In genomic region chr10:69212542-69213440, GRCm38 (mm10) we compare ENCODE assay signal across 8 mouse cellular contexts. TPM values are rescaled to one million over a fixed set of nuclear protein-coding genes. Genes with fewer than 3 reads are reported as not detected.
DNase-seq lines count a peak whose midpoint lies in the region; ATAC-seq and TF ChIP-seq lines count a peak whose summit lies in the region.

Gene A930033H14Rik, minus strand, starts transcription at chr10:69213098.

- TF ChIP-seq RAD21 in CH12.LX (IDR thresholded peaks at IDR 0.05; ENCODE audit: low read depth, low read length) = no peak

- dilution Hi-C loops in CH12.LX (cut with MboI; ENCODE audit: extremely low pct_ligation_motif_present, extremely low pct_unique_long_range_greater_than_20kb, low sequenced_read_pairs) = no loop called here

- no peak for TF ChIP-seq EP300 in CH12.LX (IDR thresholded peaks at IDR 0.05; ENCODE audit: low read length)

- ATAC-seq in lung, embryonic 14.5 days (ENCODE audit: insufficient read depth) = peak; percentile 91
- peak; percentile 91 for ATAC-seq in neural tube, embryonic 15.5 days (ENCODE audit: low FRiP score)

- TF ChIP-seq POLR2A in CH12.LX (IDR thresholded peaks at IDR 0.05; ENCODE audit: low read depth, low read length) = peak; percentile 58; the same call in 1 of the 2 replicates
- TF ChIP-seq POLR2A in testis, adult 2 months (IDR thresholded peaks at IDR 0.05; ENCODE audit: control insufficient read depth, low read depth, low read length) = peak; percentile 32; the same call in 1 of the 2 replicates

- H3K4me2 ChIP-seq in CH12.LX (ENCODE audit: insufficient read depth, low read depth, poor library complexity, severe bottlenecking) = peak within 1 kb of the TSS; percentile 86
- H3K4me2 ChIP-seq in lung, embryonic 14.5 days = peak within 1 kb of the TSS; percentile 90
- peak within 1 kb of the TSS; percentile 87 for H3K4me2 ChIP-seq in neural tube, embryonic 15.5 days

- in situ Hi-C loops in CH12.LX (cut with MboI; ENCODE audit: low pct_ligation_motif_present, low pct_unique_long_range_greater_than_20kb, low sequenced_read_pairs) = no loop called here

- peak within 1 kb of the TSS; percentile 64 to 76 (median 75) for H3K4me3 ChIP-seq in CH12.LX (replicated peaks in 1 of 3; ENCODE audit: low read depth in 2 of 3, low read length in 2 of 3, poor library complexity in 1 of 3)
- H3K4me3 ChIP-seq in lung, embryonic 14.5 days (ENCODE audit: low read depth, low read length) = peak within 1 kb of the TSS; percentile 61
- peak within 1 kb of the TSS; percentile 78 for H3K4me3 ChIP-seq in neural tube, embryonic 15.5 days (replicated peaks)
- peak within 1 kb of the TSS; percentile 90 for H3K4me3 ChIP-seq in testis, adult 2 months (ENCODE audit: control insufficient read depth, low read depth, low read length)

- peaks cover 14 to 40% of the 10 kb centered on the region in 2 experiments for H3K4me1 ChIP-seq in CH12.LX (ENCODE audit: control insufficient read depth in 1 of 2, insufficient read depth in 2 of 2)
- no peaks in the 10 kb centered on the region; the same call in 1 of the 2 replicates for H3K4me1 ChIP-seq in lung, embryonic 14.5 days (ENCODE audit: insufficient read depth)
- H3K4me1 ChIP-seq in neural tube, embryonic 15.5 days = peaks cover 22% of the 10 kb centered on the region
- peaks cover 27% of the 10 kb centered on the region for H3K4me1 ChIP-seq in testis, adult 2 months (ENCODE audit: control insufficient read depth, insufficient read depth, low read length)

- H3K9ac ChIP-seq in CH12.LX (ENCODE audit: insufficient read depth, low read depth) = peak within 1 kb of the TSS; percentile 73
- peak within 1 kb of the TSS; percentile 73 for H3K9ac ChIP-seq in lung, embryonic 14.5 days
- H3K9ac ChIP-seq in neural tube, embryonic 15.5 days (replicated peaks) = peak within 1 kb of the TSS; percentile 90

- peaks cover 8% of the 10 kb centered on the region for H3K9me3 ChIP-seq in CH12.LX (replicated peaks; ENCODE audit: low read length)
- no peaks in the 10 kb centered on the region for H3K9me3 ChIP-seq in lung, embryonic 14.5 days (ENCODE audit: low read depth, low read length)
- H3K9me3 ChIP-seq in neural tube, embryonic 15.5 days (replicated peaks) = no peaks in the 10 kb centered on the region

- peak within 1 kb of the TSS; percentile 80 for H3K27ac ChIP-seq in CH12.LX (ENCODE audit: insufficient read depth, low read depth)
- peak within 1 kb of the TSS; percentile 100 for H3K27ac ChIP-seq in lung, embryonic 14.5 days (ENCODE audit: low read depth)
- H3K27ac ChIP-seq in neural tube, embryonic 15.5 days (replicated peaks) = peak within 1 kb of the TSS; percentile 97
- H3K27ac ChIP-seq in testis, adult 2 months (ENCODE audit: control insufficient read depth, insufficient read depth, low read depth, low read length) = peak within 1 kb of the TSS; percentile 94

- no peak for TF ChIP-seq CTCF in CH12.LX (conservative IDR thresholded peaks at IDR 0.05 in 1 of 2, IDR thresholded peaks at IDR 0.05 in 1 of 2; ENCODE audit: low read depth in 2 of 2, low read length in 2 of 2)
- peak; percentile 12; the same call in 1 of the 2 replicates for TF ChIP-seq CTCF in lung, embryonic 14.5 days (IDR thresholded peaks at IDR 0.05; ENCODE audit: low read depth)
- TF ChIP-seq CTCF in testis, adult 2 months (IDR thresholded peaks at IDR 0.05; ENCODE audit: control insufficient read depth, insufficient read depth, insufficient replicate concordance, low read depth, low read length) = no peak

- H3K79me2 ChIP-seq in CH12.LX (replicated peaks; ENCODE audit: control insufficient read depth, extremely low read depth, insufficient read depth, poor library complexity, severe bottlenecking) = no peaks in the 10 kb centered on the region

- peak; percentile 68 for DNase-seq in CH12.LX (ENCODE audit: extremely low read depth)
- DNase-seq in cerebellum, adult 18-20 months = peak; percentile 36 to 69
- DNase-seq in forelimb bud, embryonic 11.5 days (ENCODE audit: low read depth, low spot score) = peak; percentile 80
- DNase-seq in heart, postnatal 4 days = peak; percentile 90
- DNase-seq in layer of hippocampus, adult 8-10 months (ENCODE audit: low spot score in 2 of 2) = peak; percentile 45 to 51
- peak; percentile 90 for DNase-seq in lung, embryonic 14.5 days

- peaks cover 0 to 11% of the 10 kb centered on the region in 2 experiments for H3K36me3 ChIP-seq in CH12.LX (replicated peaks in 1 of 2; ENCODE audit: control insufficient read depth in 1 of 2, insufficient read depth in 1 of 2, low read length in 1 of 2)
- H3K36me3 ChIP-seq in lung, embryonic 14.5 days (ENCODE audit: insufficient read depth) = peaks cover 17% of the 10 kb centered on the region; the same call in 1 of the 2 replicates
- no peaks in the 10 kb centered on the region for H3K36me3 ChIP-seq in neural tube, embryonic 15.5 days
- no peaks in the 10 kb centered on the region for H3K36me3 ChIP-seq in testis, adult 2 months (ENCODE audit: control insufficient read depth, insufficient read depth, low read length)

- H3K27me3 ChIP-seq in CH12.LX (replicated peaks) = peaks cover 6% of the 10 kb centered on the region
- no peaks in the 10 kb centered on the region for H3K27me3 ChIP-seq in lung, embryonic 14.5 days (ENCODE audit: insufficient read depth, low read length)
- no peaks in the 10 kb centered on the region for H3K27me3 ChIP-seq in neural tube, embryonic 15.5 days (replicated peaks)
- H3K27me3 ChIP-seq in testis, adult 2 months (ENCODE audit: control insufficient read depth, insufficient read depth, low read length) = no peaks in the 10 kb centered on the region

- WGBS in lung, embryonic 14.5 days = under 1% methylated on average over 84 of the region's 84 CpGs
- under 1% methylated on average over 77 of the region's 84 CpGs for WGBS in neural tube, embryonic 15.5 days

TF ChIP-seq in CH12.LX, 34 proteins besides CTCF, POLR2A, EP300 and RAD21 (continues in another document):
- TF ChIP-seq E2F4 (IDR thresholded peaks at IDR 0.05; ENCODE audit: insufficient replicate concordance, low read depth, low read length) (no peak), ZNF384 (IDR thresholded peaks at IDR 0.05; ENCODE audit: low read depth, low read length) (no peak), ETS1 (conservative IDR thresholded peaks at IDR 0.05; ENCODE audit: low read depth, low read length) (peak; percentile 6; the same call in 1 of the 2 replicates), MAZ (IDR thresholded peaks at IDR 0.05; ENCODE audit: low read depth, low read length) (no peak), USF2 (conservative IDR thresholded peaks at IDR 0.05; ENCODE audit: low read depth, low read length) (no peak), ZKSCAN1 (IDR thresholded peaks at IDR 0.05; ENCODE audit: borderline replicate concordance, low read depth, low read length) (no peak), UBTF (IDR thresholded peaks at IDR 0.05; ENCODE audit: low read depth, low read length) (peak; percentile 78), TCF12 (IDR thresholded peaks at IDR 0.05; ENCODE audit: low read depth, low read length) (peak; percentile 75), MYC (IDR thresholded peaks at IDR 0.05; ENCODE audit: low read depth, low read length) (no peak; the same call in 1 of the 2 replicates), SIN3A (IDR thresholded peaks at IDR 0.05; ENCODE audit: low read length) (peak; percentile 78; the same call in 1 of the 2 replicates), CHD2 (IDR thresholded peaks at IDR 0.05; ENCODE audit: low read length) (no peak), TBP (conservative IDR thresholded peaks at IDR 0.05; ENCODE audit: low read depth, low read length) (no peak), ELF1 (IDR thresholded peaks at IDR 0.05; ENCODE audit: low read depth, low read length) (0 out of 2 replicates have a peak, but pooled peaks have one; percentile 34), MXI1 (IDR thresholded peaks at IDR 0.05; ENCODE audit: low read depth, low read length) (peak; percentile 67), KAT2A (IDR thresholded peaks at IDR 0.05; ENCODE audit: insufficient replicate concordance, low read length) (no peak), MAX (IDR thresholded peaks at IDR 0.05; ENCODE audit: low read length) (peak; percentile 11; the same call in 1 of the 2 replicates), GABPA (IDR thresholded peaks at IDR 0.05; ENCODE audit: insufficient replicate concordance, low read depth, low read length) (no peak), JUND (conservative IDR thresholded peaks at IDR 0.05; ENCODE audit: low read depth, low read length) (no peak), SMC3 (IDR thresholded peaks at IDR 0.05; ENCODE audit: low read depth, low read length) (no peak), USF1 (IDR thresholded peaks at IDR 0.05; ENCODE audit: low read depth, low read length) (no peak), IRF4 (IDR thresholded peaks at IDR 0.05; ENCODE audit: low read depth, low read length) (peak; percentile 46; the same call in 1 of the 2 replicates), CHD1 (IDR thresholded peaks at IDR 0.05; ENCODE audit: low read depth, low read length) (peak; percentile 5; the same call in 1 of the 2 replicates), BHLHE40 (IDR thresholded peaks at IDR 0.05; ENCODE audit: low read depth, low read length) (peak; percentile 83), ZC3H11A (IDR thresholded peaks at IDR 0.05; ENCODE audit: low read depth, low read length) (no peak), PAX5 (IDR thresholded peaks at IDR 0.05; ENCODE audit: low read length) (no peak), MAFK (IDR thresholded peaks at IDR 0.05; ENCODE audit: insufficient replicate concordance, low read length) (no peak; the same call in 1 of the 2 replicates), ZMIZ1 (IDR thresholded peaks at IDR 0.05; ENCODE audit: low read depth, low read length) (no peak), NRF1 (IDR thresholded peaks at IDR 0.05; ENCODE audit: low read depth, low read length) (peak; percentile 57), NELFE (IDR thresholded peaks at IDR 0.05; ENCODE audit: low read depth, low read length) (peak; percentile 54; the same call in 1 of the 2 replicates), JUN (IDR thresholded peaks at IDR 0.05; ENCODE audit: insufficient read depth, low read depth, low read length) (no peak), RCOR1 (conservative IDR thresholded peaks at IDR 0.05; ENCODE audit: low read depth, low read length) (no peak; the same call in 1 of the 2 replicates), HCFC1 (IDR thresholded peaks at IDR 0.05; ENCODE audit: low read depth, low read length) (peak; percentile 39)

RNA-seq across cellular contexts. Expression of gene A930033H14Rik, which starts in this region (rescaled TPM):
- 0.84 and 0.85 TPM in 2 replicates for total RNA-seq in CH12.LX (2012; rRNA removed)
- total RNA-seq in CH12.LX (2014; rRNA removed) = 0.13 and 0.15 TPM in 2 replicates
- polyA plus RNA-seq in CH12.LX (2012; ENCODE audit: insufficient read length, low read depth) = 0.46 and 0.50 TPM in 2 replicates
- 1 to 10 TPM; 6.0 to 6.6 TPM for total RNA-seq in heart, postnatal 4 days (2021)
- total RNA-seq in layer of hippocampus, adult 8-10 months (2022) = 1 to 10 TPM; 2.0 to 2.9 (median 2.2) TPM
- 1.8 and 1.9 TPM in 2 replicates for polyA plus RNA-seq in lung, embryonic 14.5 days (2014; fragmentation: Nextera tagmentation; extraction: Ambion mirVana)
- 1.3 and 1.4 TPM in 2 replicates for polyA plus RNA-seq in neural tube, embryonic 15.5 days (2015; fragmentation: Nextera tagmentation; extraction: Ambion mirVana)
- polyA plus RNA-seq in testis, adult 2 months (2012; rRNA removed) = 1.4 and 1.5 TPM in 2 replicates

Comparison
In these comparisons a context has a peak if more than half of its experiments do, and no peak if none do; other contexts are left out.
1. Peak in every context shown above with its lines: DNase-seq, ATAC-seq, H3K4me3 ChIP-seq and H3K27ac ChIP-seq.
2. Peak in DNase-seq, H3K4me3 ChIP-seq, H3K27ac ChIP-seq, H3K9ac ChIP-seq and H3K4me2 ChIP-seq in CH12.LX; RNA of the gene not detected or under 1 TPM.